Mouse (Mus musculus) c-Kit-negative CD71-positive TER-119-positive erythroid progenitor cells, embryonic 14.5 days (primary cell): ENCODE data around the gene 4930519P11Rik.

ENCODE experiments used
- DNase-seq: peaks from one replicate; pipeline ENCODE4 v3.0.0-alpha.2; 2013; ENCODE audit warnings: low read depth, low spot score

Gene 4930519P11Rik

GRCm38 (mm10) chr2:154632203-154632780 is 19.1 kb upstream of the 4930519P11Rik start:
- peak; percentile 78 for DNase-seq

GRCm38 (mm10) chr2:154630531-154630930 is 17.3 kb upstream of the 4930519P11Rik start:
- DNase-seq: no peak

DNA sequence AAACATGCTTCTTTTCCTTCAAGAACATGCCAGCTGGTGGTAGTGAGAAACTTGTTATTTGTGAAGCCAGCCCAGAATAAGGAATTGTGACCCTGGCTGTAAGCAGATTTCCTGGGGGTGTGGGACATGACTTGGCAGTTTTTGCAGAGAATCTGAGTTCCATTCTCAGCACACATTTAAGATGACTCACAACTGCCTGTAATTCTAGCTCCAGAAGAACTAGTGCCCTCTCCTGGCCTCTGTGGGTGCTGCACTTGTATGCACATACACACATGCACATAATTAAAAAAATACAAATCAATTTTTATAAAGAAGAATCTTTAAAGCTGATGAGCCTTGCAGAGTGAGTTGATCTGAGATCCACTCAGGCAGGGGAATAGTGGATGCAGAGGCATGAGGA is 10.9 kb upstream of the 4930519P11Rik start:
- DNase-seq: no peak

DNA sequence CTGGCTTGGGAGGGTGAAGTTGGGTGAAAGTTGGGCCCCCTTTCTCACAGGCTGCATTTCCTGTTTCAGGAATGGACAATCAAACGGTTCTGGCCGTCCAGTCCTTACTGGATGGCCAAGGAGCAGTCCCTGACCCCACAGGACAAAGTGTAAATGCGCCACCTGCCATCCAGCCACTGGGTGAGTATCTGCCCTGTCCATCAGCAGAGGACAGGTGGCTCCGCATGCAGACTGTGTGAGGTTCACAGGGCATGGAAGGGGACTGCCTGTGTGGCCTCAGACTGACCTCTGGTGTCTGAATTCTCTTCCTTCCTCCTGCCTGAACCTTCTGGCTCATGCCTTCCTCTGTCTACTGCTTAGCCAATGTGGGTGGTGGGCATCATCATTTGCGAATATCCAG is 8.4 kb upstream of the 4930519P11Rik start:
- no peak for DNase-seq

DNA sequence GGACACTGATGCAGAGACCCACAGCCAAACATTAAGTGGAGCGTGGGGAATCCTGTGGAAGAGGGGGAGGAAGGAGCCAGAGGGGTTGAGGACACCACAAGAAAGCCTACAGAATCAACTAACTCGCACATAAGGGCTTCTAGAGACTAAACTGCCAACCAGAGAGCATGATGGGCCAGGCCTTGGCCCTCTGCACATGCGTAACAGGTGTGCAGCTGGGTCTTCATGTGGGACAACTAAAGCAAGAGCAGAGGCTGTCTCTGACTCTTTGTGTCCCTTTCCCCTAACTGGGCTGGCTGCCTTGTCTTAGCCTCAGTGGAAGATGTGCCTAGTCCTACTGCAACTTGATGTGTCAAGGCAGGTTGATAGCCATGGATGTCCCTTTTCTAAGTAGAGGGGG is 3.8 kb upstream of the 4930519P11Rik start:
- DNase-seq: no peak

- no peak for DNase-seq
These were observed 2.4 kb upstream of the 4930519P11Rik start for GRCm38 (mm10) chr2:154615674-154616073.

GRCm38 (mm10) chr2:154614841-154615576 is 1.8 kb upstream of the 4930519P11Rik start:
- no peak for DNase-seq

DNA sequence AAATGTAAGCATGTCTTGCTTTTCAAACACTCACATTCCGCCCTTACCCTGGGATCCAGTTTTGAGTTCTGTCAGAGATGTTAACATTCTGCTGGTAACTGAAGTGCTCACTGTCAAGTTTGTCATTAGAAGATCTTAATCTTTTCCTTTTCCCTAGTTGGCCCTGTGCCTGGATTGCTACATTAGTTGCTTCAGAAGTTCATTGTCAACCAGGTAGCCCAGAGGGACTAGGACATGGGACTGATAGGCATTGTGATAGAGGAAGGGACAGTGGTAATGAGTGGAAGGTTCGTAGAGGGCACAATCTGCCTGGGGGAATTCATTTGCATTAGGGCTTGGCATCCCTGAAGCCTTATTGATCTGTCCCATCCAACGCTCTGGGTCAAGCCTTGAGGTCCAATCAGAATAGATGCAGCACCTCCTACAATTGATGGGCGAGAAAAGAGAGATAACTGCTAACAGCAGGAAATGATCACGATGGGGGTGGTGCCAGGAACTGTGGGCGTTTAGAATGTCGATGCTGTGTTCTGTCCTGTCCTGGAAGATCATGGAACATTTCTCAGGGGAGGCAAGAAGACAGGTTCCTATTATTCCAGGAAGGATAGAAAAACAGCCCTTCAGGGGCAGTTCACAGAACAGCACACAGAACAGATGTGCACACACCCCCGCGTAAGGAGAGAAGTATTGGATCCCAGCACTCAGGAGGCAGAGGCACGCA is 4.0 kb downstream of the 4930519P11Rik start:
- DNase-seq: no peak

- DNase-seq: no peak
These were observed 6.3 kb downstream of the 4930519P11Rik start for GRCm38 (mm10) chr2:154606965-154607364.

- no peak for DNase-seq
These were observed 9.1 kb downstream of the 4930519P11Rik start for GRCm38 (mm10) chr2:154604156-154604555.

DNA sequence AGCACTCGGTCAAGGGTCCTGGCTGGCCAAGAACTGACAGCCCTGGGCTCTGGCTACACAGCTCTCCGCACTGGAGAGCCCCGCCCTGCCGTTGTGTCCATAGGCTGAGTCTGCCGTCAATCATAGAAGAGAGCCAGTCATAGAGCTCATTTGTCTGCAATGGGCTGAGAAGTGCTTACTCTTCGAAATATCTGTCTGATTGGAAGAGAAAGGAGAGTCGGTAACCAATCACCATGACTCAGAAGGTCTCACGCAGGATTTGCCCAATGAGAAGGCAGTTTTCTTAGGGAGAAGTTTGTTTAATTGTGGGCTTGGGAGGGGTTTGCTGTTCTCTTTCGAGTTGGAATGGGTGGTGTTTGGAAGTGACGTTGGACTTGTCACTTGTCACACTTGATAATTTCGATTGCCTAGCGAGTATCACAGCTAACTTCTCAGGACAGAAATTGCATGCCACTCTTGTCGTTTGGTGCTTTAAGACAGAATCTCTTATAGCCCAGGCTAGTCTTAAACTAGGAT is 9.5 kb downstream of the 4930519P11Rik start, which contains the start of gene Pxmp4:
Pxmp4 (minus strand) TSS at position 71 of the 516 bp plus-strand sequence.
- peak; percentile 99 for DNase-seq

- no peak for DNase-seq
These were observed 10.1 kb downstream of the 4930519P11Rik start for GRCm38 (mm10) chr2:154603007-154603637.

- no peak for DNase-seq
These were observed 11.9 kb downstream of the 4930519P11Rik start for GRCm38 (mm10) chr2:154601324-154601723.

- DNase-seq: no peak
These were observed 12.7 kb downstream of the 4930519P11Rik start for GRCm38 (mm10) chr2:154600586-154600985.

- DNase-seq: no peak
These were observed 15.8 kb downstream of the 4930519P11Rik start for GRCm38 (mm10) chr2:154597399-154597798.

DNA sequence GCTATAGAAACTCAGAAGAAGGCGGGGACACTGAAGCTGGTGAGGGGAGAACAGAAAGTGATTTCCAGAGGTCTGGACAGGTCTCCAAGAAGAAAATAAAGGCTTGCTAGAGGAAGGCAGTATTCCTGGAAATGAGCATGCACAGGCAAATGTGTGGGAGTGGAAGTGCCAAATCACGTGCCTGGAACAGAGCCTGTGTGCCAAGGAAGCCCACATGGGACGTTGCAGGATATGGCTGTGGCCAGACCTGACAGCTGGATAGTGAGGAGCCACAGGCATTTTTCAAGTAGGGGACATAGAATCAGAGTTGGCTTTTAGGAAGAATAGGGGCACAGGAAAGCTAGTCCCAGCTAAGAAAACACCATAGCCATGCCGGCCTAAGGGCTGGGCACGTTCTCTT is 17.5 kb downstream of the 4930519P11Rik start:
- DNase-seq: no peak

GRCm38 (mm10) chr2:154593025-154593424 is 20.2 kb downstream of the 4930519P11Rik start:
- DNase-seq: no peak

GRCm38 (mm10) chr2:154591239-154591638 is 22.0 kb downstream of the 4930519P11Rik start:
- no peak for DNase-seq

DNA sequence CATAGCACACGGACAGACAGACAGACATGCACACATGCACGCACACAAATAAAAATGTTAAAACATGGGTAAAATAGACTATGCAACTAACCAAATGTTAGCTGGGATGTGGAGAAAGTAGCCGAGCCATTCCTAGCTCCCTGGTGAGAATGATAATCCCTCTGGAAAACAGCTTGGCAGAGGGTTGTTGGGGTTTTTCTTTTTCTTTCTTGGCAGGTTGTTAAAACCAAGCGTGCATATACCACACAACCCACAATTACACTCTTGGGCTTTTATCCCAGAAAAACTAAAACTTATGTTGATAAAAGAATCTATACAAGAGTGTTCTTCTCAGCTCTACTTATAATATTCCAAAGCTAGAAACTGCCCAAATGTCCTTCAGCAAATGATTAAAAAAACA is 24.2 kb downstream of the 4930519P11Rik start:
- no peak for DNase-seq

DNA sequence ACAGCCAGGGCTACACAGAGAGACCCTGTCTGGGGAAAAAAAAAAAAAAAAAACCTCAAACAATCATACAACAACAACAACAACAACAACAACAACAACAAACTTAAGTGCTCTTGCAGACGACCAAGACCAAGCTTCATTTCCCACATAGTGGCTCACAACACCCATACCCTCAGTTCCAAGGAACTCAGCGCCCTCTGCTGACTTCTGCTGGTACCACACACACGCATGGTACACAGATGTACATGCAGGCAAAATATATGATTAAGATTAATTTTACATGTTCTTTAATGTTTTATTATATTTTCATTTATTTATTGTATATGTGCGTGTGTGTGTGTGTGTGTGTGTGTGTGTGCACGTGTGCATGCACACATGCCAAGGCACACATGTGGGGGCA is 26.8 kb downstream of the 4930519P11Rik start:
- peak; percentile 32 for DNase-seq

DNA sequence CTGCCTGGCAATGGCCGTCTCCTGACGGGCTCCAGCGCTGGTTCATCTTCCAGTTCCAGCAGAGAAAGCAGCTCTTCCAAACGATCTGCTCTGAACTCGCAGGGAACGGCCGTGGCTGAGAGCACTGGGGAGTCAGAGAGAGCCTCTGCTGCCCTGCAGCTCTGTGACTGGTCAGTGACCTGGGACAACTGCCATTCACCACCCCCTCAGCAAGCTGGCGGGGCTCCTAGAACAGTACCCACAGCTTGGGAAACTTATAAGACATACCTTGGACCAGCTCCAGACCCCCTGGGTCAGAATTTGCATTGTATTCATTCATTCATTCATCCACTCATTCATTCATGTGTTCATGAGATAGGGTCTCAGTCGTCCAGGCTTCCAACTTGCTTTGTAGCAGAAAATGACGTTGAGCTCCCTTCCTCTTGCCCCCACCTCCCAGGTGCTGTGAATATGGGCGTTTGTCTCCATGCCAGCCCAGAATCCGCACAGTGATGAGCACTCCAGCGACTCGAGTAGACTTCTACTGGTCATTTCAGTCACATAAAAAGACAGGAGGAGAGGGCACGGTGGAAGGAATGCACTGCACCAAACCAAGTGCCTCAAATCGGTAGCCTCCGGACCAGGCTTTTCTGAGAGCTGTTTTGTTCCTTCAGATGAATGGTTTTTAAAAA is 28.2 kb downstream of the 4930519P11Rik start:
- DNase-seq: no peak
